Mouse (Mus musculus) lung, adult 2 months (tissue): ENCODE results near the gene Sdhaf4.

Source experiments
- CTCF ChIP-seq: fragments of 200-500 bp; IDR thresholded peaks from 2 replicates; pipeline ENCODE4 v1.5.1; 2011; ENCODE audit warnings: mild to moderate bottlenecking, low read length, control low read depth; ENCODE audit not compliant: insufficient read depth
- POLR2A ChIP-seq: fragments of 200-500 bp; IDR thresholded peaks from 2 replicates; pipeline ENCODE4 v1.6.1; 2011; ENCODE audit warnings: low read depth, mild to moderate bottlenecking, control low read depth, low read length, borderline replicate concordance; ENCODE audit errors: extremely low read depth

DNA sequence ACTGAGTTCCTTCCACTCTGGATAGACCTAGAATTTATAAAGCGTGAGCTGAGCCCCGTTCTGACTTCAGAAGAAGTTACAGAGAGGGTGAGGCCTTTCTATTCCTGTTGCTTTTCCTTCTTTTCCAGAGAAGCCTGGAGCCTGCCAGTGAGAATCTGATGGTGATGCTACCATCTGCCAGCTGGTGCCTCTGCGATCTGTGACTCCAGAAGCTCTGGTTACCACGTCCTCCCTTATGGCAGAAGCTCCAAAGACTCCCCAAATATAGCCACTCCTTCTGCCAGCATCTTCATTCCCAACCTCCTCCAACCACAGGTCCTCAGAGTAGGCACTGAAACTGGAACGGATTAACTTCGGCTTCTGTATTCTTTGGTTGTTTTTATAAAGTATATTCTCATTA lies 27.2 kb downstream of the Sdhaf4 start:
- TF ChIP-seq CTCF, result no peak
- TF ChIP-seq POLR2A, result no peak
